Mouse (Mus musculus): Measurements from ENCODE around the gene Jaml.

The Jaml gene

GRCm38 (mm10) chr9:45077859-45078258 is 1.1 kb upstream of the Jaml start:
- in situ Hi-C loops (cut with MboI, MseI) = no loop called here

- in situ Hi-C loops (cut with MboI, MseI) = loop anchor here in 1 of 2 experiments (5.0 kb wide), 1 partner anchor 869 kb away; no protein-coding TSS in a partner anchor
Observed at GRCm38 (mm10) chr9:45083132-45083531, 4.1 kb downstream of the Jaml start.

- in situ Hi-C loops (cut with MboI, MseI) = loop anchor here in 1 of 2 experiments (5.0 kb wide), 1 partner anchor 868 kb away; no protein-coding TSS in a partner anchor
Observed at GRCm38 (mm10) chr9:45084556-45084955, 5.6 kb downstream of the Jaml start.

GRCm38 (mm10) chr9:45085741-45086690 is 7.0 kb downstream of the Jaml start:
- in situ Hi-C loops (cut with MboI, MseI) = no loop called here

- in situ Hi-C loops (cut with MboI, MseI) = no loop called here
Observed at GRCm38 (mm10) chr9:45088040-45088439, 9.1 kb downstream of the Jaml start.

GRCm38 (mm10) chr9:45090811-45091210 is 11.8 kb downstream of the Jaml start:
- in situ Hi-C loops (cut with MboI, MseI) = no loop called here

- in situ Hi-C loops (cut with MboI, MseI) = no loop called here
Observed at GRCm38 (mm10) chr9:45092641-45093040, 13.7 kb downstream of the Jaml start.

GRCm38 (mm10) chr9:45095149-45095937 is 16.4 kb downstream of the Jaml start:
- in situ Hi-C loops (cut with MboI, MseI) = no loop called here

- in situ Hi-C loops (cut with MboI, MseI) = no loop called here
Observed at GRCm38 (mm10) chr9:45097877-45098276, 18.9 kb downstream of the Jaml start.

GRCm38 (mm10) chr9:45098426-45098825 is 19.4 kb downstream of the Jaml start:
- in situ Hi-C loops (cut with MboI, MseI) = no loop called here

GRCm38 (mm10) chr9:45102528-45102927 is 23.5 kb downstream of the Jaml start:
- in situ Hi-C loops (cut with MboI, MseI) = no loop called here

- in situ Hi-C loops (cut with MboI, MseI) = no loop called here
Observed at GRCm38 (mm10) chr9:45103211-45103979, 24.4 kb downstream of the Jaml start.

- in situ Hi-C loops (cut with MboI, MseI) = no loop called here
Observed at GRCm38 (mm10) chr9:45105596-45106374, 26.8 kb downstream of the Jaml start.

GRCm38 (mm10) chr9:45115706-45116105 is 36.7 kb downstream of the Jaml start:
- in situ Hi-C loops (cut with MboI, MseI) = loop anchor here in 1 of 2 experiments (10.0 kb wide), 1 partner anchor 441 kb away; the partner anchor contains the start of gene Treh

GRCm38 (mm10) chr9:45116819-45117218 is 37.8 kb downstream of the Jaml start:
- in situ Hi-C loops (cut with MboI, MseI) = loop anchor here in 1 of 2 experiments (10.0 kb wide), 1 partner anchor 442 kb away; the partner anchor contains the start of gene Treh

GRCm38 (mm10) chr9:45117741-45118431 is 38.9 kb downstream of the Jaml start, which contains the start of gene Scn2b:
Gene Scn2b, plus strand, starts transcription at chr9:45117782.
- in situ Hi-C loops (cut with MboI, MseI) = loop anchor here in 1 of 2 experiments (10.0 kb wide), 1 partner anchor 443 kb away; the partner anchor contains the start of gene Treh

GRCm38 (mm10) chr9:45118552-45118951 is 39.6 kb downstream of the Jaml start:
- in situ Hi-C loops (cut with MboI, MseI) = loop anchor here in 1 of 2 experiments (10.0 kb wide), 1 partner anchor 444 kb away; the partner anchor contains the start of gene Treh

- in situ Hi-C loops (cut with MboI, MseI) = loop anchor here in 1 of 2 experiments (10.0 kb wide), 1 partner anchor 445 kb away; the partner anchor contains the start of gene Treh
Observed at GRCm38 (mm10) chr9:45119316-45119953, 40.5 kb downstream of the Jaml start.

All from T-helper 17 cell (primary cell).